Mouse (Mus musculus): ENCODE results near the gene 4930430A15Rik. TPM values are rescaled to one million over a fixed set of nuclear protein-coding genes. Genes with fewer than 3 reads are reported as not detected.

4930430A15Rik gene
- not detected in 2 replicates for polyA plus RNA-seq (2015; fragmentation: Nextera tagmentation; extraction: Ambion mirVana)

DNA sequence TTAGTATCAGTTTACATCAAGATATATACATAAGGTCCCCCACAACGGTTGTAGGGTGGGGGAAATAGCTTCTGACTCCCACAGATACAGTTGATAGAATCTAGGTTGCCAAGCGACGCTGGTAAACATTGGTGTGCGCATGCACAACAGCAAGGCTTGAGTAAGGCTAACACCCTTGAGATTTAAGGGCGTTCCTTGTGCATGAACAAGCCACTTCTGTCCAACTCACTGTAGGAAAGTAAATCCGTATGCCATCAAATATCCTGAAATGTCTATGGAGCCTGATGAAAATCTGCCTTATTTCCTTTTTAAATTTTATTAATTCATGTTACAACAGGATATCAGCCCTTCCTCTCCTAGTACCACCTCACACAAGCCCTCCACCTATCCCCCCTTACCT is at the start of gene 4930430A15Rik:
TSS of gene 4930430A15Rik (minus strand) at position 101 of the 400 bp plus-strand sequence.
- no peak within 1 kb of the TSS for H3K9ac ChIP-seq
- WGBS: 79% methylated on average over 6 of the region's 6 CpGs

DNA sequence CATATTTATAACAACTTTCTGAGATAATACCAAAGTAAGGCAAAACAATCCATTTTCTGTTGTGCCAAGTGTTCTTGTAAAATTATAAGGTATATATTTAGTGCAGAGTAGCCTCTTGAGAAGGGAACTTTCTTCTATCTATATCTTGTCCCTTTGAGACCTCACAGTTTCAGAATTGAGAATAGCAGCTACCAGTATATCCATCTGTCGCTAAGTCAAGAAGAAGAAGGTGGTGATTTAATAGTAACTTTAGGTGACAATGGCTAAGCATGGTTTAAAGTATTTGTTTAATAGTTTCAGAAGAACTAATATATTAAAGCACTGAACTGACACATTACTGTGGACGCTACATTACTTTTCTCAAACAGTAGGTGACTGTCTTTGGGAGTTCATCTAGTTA is 44.6 kb upstream of the 4930430A15Rik start, which contains the start of gene Olfr1277:
TSS of gene Olfr1277 (minus strand) at position 101 of the 400 bp plus-strand sequence.
- no peak within 1 kb of the TSS for H3K9ac ChIP-seq
- 74% methylated on average over 2 of the region's 2 CpGs for WGBS
- no peaks in the 10 kb centered on the region for H3K36me3 ChIP-seq
- no peaks in the 10 kb centered on the region for H3K4me1 ChIP-seq (replicated peaks)
- H3K9me3 ChIP-seq (replicated peaks): no peaks in the 10 kb centered on the region
- H3K4me3 ChIP-seq: no peak within 1 kb of the TSS
- no peak for ATAC-seq (replicated peaks; ENCODE audit: insufficient number of reproducible peaks, insufficient read depth, low FRiP score, low read depth)
- H3K4me2 ChIP-seq: no peak within 1 kb of the TSS
- no peak within 1 kb of the TSS for H3K27ac ChIP-seq
- H3K27me3 ChIP-seq: no peaks in the 10 kb centered on the region

More for the DNA sequence above, at the start of gene 4930430A15Rik:
- no peak for ATAC-seq (replicated peaks; ENCODE audit: insufficient number of reproducible peaks, insufficient read depth, low FRiP score, low read depth)
- Histone ChIP-seq H3K9me3 (replicated peaks) (no peaks in the 10 kb centered on the region), H3K4me2 (no peak within 1 kb of the TSS), H3K27me3 (no peaks in the 10 kb centered on the region), H3K36me3 (no peaks in the 10 kb centered on the region), H3K4me3 (no peak within 1 kb of the TSS), H3K4me1 (replicated peaks) (no peaks in the 10 kb centered on the region), H3K27ac (no peak within 1 kb of the TSS)

DNA sequence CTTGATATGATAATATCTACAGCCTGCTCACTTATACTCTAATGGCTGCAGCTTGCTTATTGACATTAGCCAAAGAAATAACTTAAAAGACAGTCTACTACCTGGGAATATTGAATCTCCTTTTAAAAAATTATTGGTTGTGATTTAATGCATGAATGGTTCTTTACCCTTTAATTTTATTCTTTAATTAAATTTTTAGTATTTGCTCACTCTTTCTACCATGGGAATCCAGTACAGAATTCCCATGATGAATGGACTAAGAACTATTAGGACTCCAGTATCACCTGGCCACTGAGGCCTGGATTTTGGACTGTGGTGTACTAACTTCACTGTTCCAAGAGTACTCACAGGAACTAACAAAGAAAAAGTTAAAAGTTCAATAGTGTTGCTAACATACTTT is 24.8 kb upstream of the 4930430A15Rik start, which contains the start of gene Olfr1276:
TSS of gene Olfr1276 (plus strand) at position 301 of the 400 bp plus-strand sequence.
- no peaks in the 10 kb centered on the region for H3K9me3 ChIP-seq (replicated peaks)

DNA sequence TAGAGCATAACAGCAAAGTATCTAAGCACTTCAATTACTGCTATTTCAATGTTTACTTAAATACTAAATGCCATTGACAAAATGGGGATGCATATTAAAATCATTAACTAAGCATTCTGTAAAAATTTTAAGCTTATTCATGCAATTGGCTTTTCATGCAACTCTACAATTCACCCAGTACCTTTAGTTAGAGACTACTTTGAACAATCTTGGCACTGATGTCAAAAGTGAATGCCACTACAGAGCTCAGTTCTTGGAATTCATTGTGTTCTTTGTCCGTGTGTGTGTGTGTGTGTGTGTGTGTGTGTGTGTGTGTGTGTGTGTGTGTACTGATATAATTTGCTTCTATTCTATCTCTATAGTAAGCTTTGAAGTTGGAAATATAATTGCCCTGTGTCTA is 5.8 kb upstream of the 4930430A15Rik start, which contains the start of gene Olfr1275:
TSS of gene Olfr1275 (minus strand) at position 101 of the 400 bp plus-strand sequence.
- H3K4me3 ChIP-seq: no peak within 1 kb of the TSS
- H3K27me3 ChIP-seq: no peaks in the 10 kb centered on the region
- ATAC-seq (replicated peaks; ENCODE audit: insufficient number of reproducible peaks, insufficient read depth, low FRiP score, low read depth): no peak
- no peaks in the 10 kb centered on the region for H3K9me3 ChIP-seq (replicated peaks)
- no peaks in the 10 kb centered on the region for H3K4me1 ChIP-seq (replicated peaks)
- H3K27ac ChIP-seq: no peak within 1 kb of the TSS
- H3K9ac ChIP-seq: no peak within 1 kb of the TSS
- WGBS: 63% methylated on average over 1 of the region's 1 CpGs
- H3K36me3 ChIP-seq: no peaks in the 10 kb centered on the region
- H3K4me2 ChIP-seq: no peak within 1 kb of the TSS

More for the DNA sequence above, 24.8 kb upstream of the 4930430A15Rik start, which contains the start of gene Olfr1276:
- no peak within 1 kb of the TSS for H3K4me2 ChIP-seq
- ATAC-seq (replicated peaks; ENCODE audit: insufficient number of reproducible peaks, insufficient read depth, low FRiP score, low read depth): no peak
- H3K27ac ChIP-seq: no peak within 1 kb of the TSS
- no peaks in the 10 kb centered on the region for H3K27me3 ChIP-seq
- no peaks in the 10 kb centered on the region for H3K4me1 ChIP-seq (replicated peaks)
- no peaks in the 10 kb centered on the region for H3K36me3 ChIP-seq
- no peak within 1 kb of the TSS for H3K9ac ChIP-seq
- no peak within 1 kb of the TSS for H3K4me3 ChIP-seq

DNA sequence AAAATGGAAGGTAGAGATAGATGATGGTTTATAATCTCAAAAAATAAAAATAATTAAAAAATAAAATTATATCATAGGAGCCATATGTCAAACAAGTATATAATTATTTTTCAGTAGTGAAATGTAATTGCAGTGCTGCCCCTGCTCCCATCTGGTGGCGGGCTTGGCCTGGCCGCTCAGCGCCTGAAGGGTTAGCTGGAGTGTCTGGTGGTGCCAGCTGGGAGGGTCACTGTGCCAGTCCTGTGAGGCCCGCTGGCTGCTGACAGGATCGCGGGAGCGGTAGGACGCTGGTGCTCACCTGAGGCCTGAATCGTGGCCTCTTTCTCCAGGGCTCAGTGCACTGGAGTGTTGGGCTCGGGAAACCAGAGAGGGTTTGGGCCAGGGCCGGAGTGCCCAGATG is 47.3 kb downstream of the 4930430A15Rik start:
- no peak overlapping the region for H3K4me3 ChIP-seq
- H3K9ac ChIP-seq: no peak overlapping the region
- H3K9me3 ChIP-seq (replicated peaks): no peaks in the 10 kb centered on the region
- H3K4me1 ChIP-seq (replicated peaks): no peaks in the 10 kb centered on the region
- no peak overlapping the region for H3K4me2 ChIP-seq
- H3K27ac ChIP-seq: no peak overlapping the region
- no peaks in the 10 kb centered on the region for H3K27me3 ChIP-seq
- H3K36me3 ChIP-seq: no peaks in the 10 kb centered on the region
- ATAC-seq (replicated peaks; ENCODE audit: insufficient number of reproducible peaks, insufficient read depth, low FRiP score, low read depth): no peak
- 87% methylated on average over 11 of the region's 11 CpGs for WGBS

DNA sequence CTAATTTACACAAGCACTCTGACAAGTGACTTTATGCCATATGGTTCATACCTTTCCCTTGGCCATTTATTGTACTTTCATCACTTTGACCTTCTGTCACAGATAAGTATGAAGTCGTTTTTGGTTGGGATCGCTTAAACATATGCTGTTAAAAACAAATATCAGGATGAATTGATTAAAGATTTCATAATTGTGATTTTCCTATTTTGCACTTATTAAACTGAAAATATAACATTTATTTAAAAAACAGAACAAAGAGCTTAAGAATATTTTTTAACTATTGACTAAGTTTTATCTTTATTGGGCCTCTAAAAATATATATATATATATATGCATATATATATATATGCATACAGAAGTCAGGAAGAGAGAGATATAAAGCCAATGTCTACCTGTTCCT is 76.6 kb downstream of the 4930430A15Rik start, which contains the start of gene Gm15130:
TSS of gene Gm15130 (minus strand) at position 101 of the 400 bp plus-strand sequence.
- Histone ChIP-seq H3K27me3 (no peaks in the 10 kb centered on the region), H3K4me1 (replicated peaks) (no peaks in the 10 kb centered on the region), H3K4me3 (no peak within 1 kb of the TSS), H3K36me3 (no peaks in the 10 kb centered on the region), H3K9me3 (replicated peaks) (no peaks in the 10 kb centered on the region), H3K27ac (no peak within 1 kb of the TSS), H3K4me2 (no peak within 1 kb of the TSS), H3K9ac (no peak within 1 kb of the TSS)
- ATAC-seq (replicated peaks; ENCODE audit: insufficient number of reproducible peaks, insufficient read depth, low FRiP score, low read depth): no peak
- WGBS: 64% methylated on average over 2 of the region's 2 CpGs

DNA sequence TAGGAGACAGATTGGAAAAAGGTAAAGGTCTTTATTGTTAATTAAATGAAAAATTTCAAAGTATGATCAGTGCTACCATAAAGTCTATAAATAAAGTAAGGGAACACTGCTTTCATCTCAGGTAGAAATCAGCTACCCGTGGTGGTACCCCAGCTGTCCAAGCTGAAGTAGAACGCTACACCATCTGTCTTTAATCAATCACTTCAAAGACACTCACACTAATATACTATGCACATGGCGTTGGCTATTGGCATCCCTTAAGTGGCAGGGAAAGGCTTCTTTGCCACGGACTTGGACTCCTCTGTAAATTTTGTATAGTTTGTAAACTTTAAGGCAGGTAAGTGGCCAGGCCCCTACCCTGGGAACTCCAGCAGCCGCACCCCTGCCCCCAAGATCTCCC is 93.7 kb downstream of the 4930430A15Rik start:
- Histone ChIP-seq H3K27me3 (no peaks in the 10 kb centered on the region), H3K9me3 (replicated peaks) (no peaks in the 10 kb centered on the region), H3K36me3 (no peaks in the 10 kb centered on the region), H3K9ac (no peak overlapping the region), H3K4me1 (replicated peaks) (no peaks in the 10 kb centered on the region), H3K4me2 (no peak overlapping the region), H3K27ac (no peak overlapping the region), H3K4me3 (no peak overlapping the region)
- WGBS: 62% methylated on average over 5 of the region's 5 CpGs
- no peak for ATAC-seq (replicated peaks; ENCODE audit: insufficient number of reproducible peaks, insufficient read depth, low FRiP score, low read depth)

Other genes starting within 250 kb of the 4930430A15Rik start
- not detected in 2 replicates for gene Gm13941, start 123.6 kb downstream of the 4930430A15Rik start, polyA plus RNA-seq (2015; fragmentation: Nextera tagmentation; extraction: Ambion mirVana)
- not detected in 2 replicates for gene Gm15130, start 76.7 kb downstream of the 4930430A15Rik start, polyA plus RNA-seq (2015; fragmentation: Nextera tagmentation; extraction: Ambion mirVana)
- gene Olfr1275, start 5.7 kb upstream of the 4930430A15Rik start, polyA plus RNA-seq (2015; fragmentation: Nextera tagmentation; extraction: Ambion mirVana): not detected in 2 replicates
- gene Olfr1276, start 24.9 kb upstream of the 4930430A15Rik start, polyA plus RNA-seq (2015; fragmentation: Nextera tagmentation; extraction: Ambion mirVana): not detected in 2 replicates
- gene Olfr1277, start 44.5 kb upstream of the 4930430A15Rik start, polyA plus RNA-seq (2015; fragmentation: Nextera tagmentation; extraction: Ambion mirVana): not detected in 2 replicates
- not detected in 2 replicates for gene Olfr1278, start 60.5 kb upstream of the 4930430A15Rik start, polyA plus RNA-seq (2015; fragmentation: Nextera tagmentation; extraction: Ambion mirVana)
- gene Olfr1279, start 71.0 kb upstream of the 4930430A15Rik start, polyA plus RNA-seq (2015; fragmentation: Nextera tagmentation; extraction: Ambion mirVana): not detected in 2 replicates
- gene Olfr1280, start 84.4 kb upstream of the 4930430A15Rik start, polyA plus RNA-seq (2015; fragmentation: Nextera tagmentation; extraction: Ambion mirVana): not detected in 2 replicates
- not detected in 2 replicates for gene Olfr1281, start 96.9 kb upstream of the 4930430A15Rik start, polyA plus RNA-seq (2015; fragmentation: Nextera tagmentation; extraction: Ambion mirVana)
- not detected in 2 replicates for gene Olfr1282, start 106.5 kb upstream of the 4930430A15Rik start, polyA plus RNA-seq (2015; fragmentation: Nextera tagmentation; extraction: Ambion mirVana)
- gene Olfr1283, start 137.2 kb upstream of the 4930430A15Rik start, polyA plus RNA-seq (2015; fragmentation: Nextera tagmentation; extraction: Ambion mirVana): not detected in 2 replicates
- gene Olfr1284, start 145.9 kb upstream of the 4930430A15Rik start, polyA plus RNA-seq (2015; fragmentation: Nextera tagmentation; extraction: Ambion mirVana): not detected in 2 replicates
- gene Olfr1286, start 193.5 kb upstream of the 4930430A15Rik start, polyA plus RNA-seq (2015; fragmentation: Nextera tagmentation; extraction: Ambion mirVana): not detected in 2 replicates
- not detected in 2 replicates for gene Olfr1287, start 219.5 kb upstream of the 4930430A15Rik start, polyA plus RNA-seq (2015; fragmentation: Nextera tagmentation; extraction: Ambion mirVana)
- not detected in 2 replicates for gene Olfr1288, start 244.5 kb upstream of the 4930430A15Rik start, polyA plus RNA-seq (2015; fragmentation: Nextera tagmentation; extraction: Ambion mirVana)

Measured in heart, embryonic 15.5 days (tissue).